Mouse (Mus musculus) C2C12 (cell line): Measurements from ENCODE around the gene Arhgap32.

Experiments used
- CEBPB ChIP-seq: IDR thresholded peaks from one replicate; pipeline ENCODE4 v1.6.1; 2011; ENCODE audit warnings: low read depth, mild to moderate bottlenecking, control low read depth, moderate library complexity
- CTCF ChIP-seq: IDR thresholded peaks from one replicate; pipeline ENCODE4 v1.5.1; 2011; ENCODE audit not compliant: control insufficient read depth, insufficient read depth, insufficient read length
- MAX ChIP-seq: IDR thresholded peaks from one replicate; pipeline ENCODE4 v1.6.1; 2011; ENCODE audit warnings: mild to moderate bottlenecking, control low read depth
- MYOD1 ChIP-seq: IDR thresholded peaks from one replicate; pipeline ENCODE4 v1.6.1; 2011; ENCODE audit warnings: low read depth; ENCODE audit not compliant: control insufficient read depth, insufficient read length

- TF ChIP-seq CTCF (no peak), MAX (no peak), MYOD1 (no peak), CEBPB (no peak)
Observed at GRCm38 (mm10) chr9:32093456-32093855, 22.5 kb upstream of the Arhgap32 start.
